Mouse (Mus musculus) small intestine, adult 2 months (tissue): ENCODE measurements around the gene Arid3c. TPM values are rescaled to one million over a fixed set of nuclear protein-coding genes. Genes with fewer than 3 reads are reported as not detected.
"Not testable (repeated sequence)": the region's sequence is repeated elsewhere in the genome, so short reads cannot be mapped to it uniquely, and the experiment has no call there.

ENCODE experiments used
- H3K27ac ChIP-seq: fragments of 200-500 bp; 2 replicates; pipeline ENCODE4 v1.5.1; 2012; ENCODE audit warnings: low read depth, low read length, control low read depth, inconsistent platforms; ENCODE audit not compliant: insufficient read depth
- H3K27me3 ChIP-seq: fragments of 200-500 bp; 2 replicates; pipeline ENCODE4 v1.6.1; 2012; ENCODE audit warnings: mild to moderate bottlenecking, moderate library complexity, low read length, inconsistent platforms; ENCODE audit not compliant: control insufficient read depth, insufficient read depth
- H3K36me3 ChIP-seq: fragments of 200-500 bp; 2 replicates; pipeline ENCODE4 v1.6.1; 2012; ENCODE audit warnings: mild to moderate bottlenecking, low read length, control low read depth, inconsistent platforms; ENCODE audit not compliant: control insufficient read depth, insufficient read depth
- H3K4me1 ChIP-seq: fragments of 200-500 bp; 2 replicates; pipeline ENCODE4 v1.6.1; 2012; ENCODE audit warnings: low read length, inconsistent platforms, mixed read lengths; ENCODE audit not compliant: control insufficient read depth, insufficient read depth, insufficient read length
- H3K4me3 ChIP-seq: fragments of 200-500 bp; 2 replicates; pipeline ENCODE4 v1.5.1; 2012; ENCODE audit warnings: low read depth, mild to moderate bottlenecking, control low read depth, inconsistent platforms, low read length, moderate library complexity
- CTCF ChIP-seq: fragments of 200-500 bp; IDR thresholded peaks from 2 replicates; pipeline ENCODE4 v1.5.1; 2012; ENCODE audit warnings: low read depth, mild to moderate bottlenecking, control low read depth, inconsistent platforms, low read length, moderate library complexity, mixed read lengths; ENCODE audit not compliant: insufficient replicate concordance, insufficient read length; ENCODE audit errors: extremely low read depth
- POLR2A ChIP-seq: fragments of 200-500 bp; IDR thresholded peaks from 2 replicates; pipeline ENCODE4 v1.6.1; 2012; ENCODE audit warnings: low read depth, mild to moderate bottlenecking, control low read depth, inconsistent platforms, low read length, moderate library complexity
- WGBS: fragments of 180-500 bp; shearing (Covaris S2); methylation state at CpG from one replicate; pipeline ENCODE4 v1.1.7; 2018; 5-methylcytosine and 5-hydroxymethylcytosine counted together
- polyA plus RNA-seq: library from polyadenylated mRNA; depleted of rRNA; stranded (reverse); fragments of >200 nt; gene quantifications from 2 replicates; pipeline ENCODE4 v1.2.3, GENCODE M21; 2012; rRNA removed

Arid3c gene
- 0.09 TPM in 1 of 2 replicates, not detected in the other for polyA plus RNA-seq

DNA sequence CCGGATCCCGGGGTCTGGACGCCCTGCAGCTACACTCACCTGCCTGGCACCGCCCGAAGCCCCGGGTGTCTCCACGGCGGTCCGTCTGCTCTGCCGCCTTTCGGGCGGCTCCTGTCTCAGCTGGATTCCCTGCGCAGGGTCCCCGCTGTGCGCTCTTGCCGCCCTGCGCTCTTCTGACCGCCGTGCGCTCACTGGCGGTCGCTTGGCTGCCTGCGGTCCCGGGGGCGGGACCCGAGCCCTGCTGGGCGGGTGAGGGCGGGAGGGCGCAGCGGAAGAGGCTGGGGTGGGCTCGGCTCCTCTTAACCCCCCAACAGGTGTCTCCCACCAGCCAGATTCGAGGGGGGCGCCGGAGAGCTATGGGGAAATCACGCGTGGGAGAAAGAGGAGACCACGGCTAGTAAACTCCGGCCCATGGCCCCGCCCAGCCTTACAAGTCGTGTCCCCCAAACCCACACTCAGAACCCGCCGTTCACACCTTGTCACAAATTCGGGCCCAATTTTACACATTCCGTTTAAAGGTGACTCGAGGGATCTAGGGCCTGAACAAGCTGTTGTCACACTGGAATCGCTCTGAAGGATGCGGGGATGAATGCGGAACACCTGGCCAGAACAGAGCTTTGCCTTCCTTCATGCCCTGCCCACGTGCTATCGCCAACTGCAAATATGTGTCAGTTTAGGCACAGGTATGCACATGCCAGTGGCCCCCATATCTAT lies at the start of gene Arid3c:
Gene Arid3c (minus strand): TSS at position 91 of the 714 bp plus-strand sequence.
- Histone ChIP-seq H3K4me3 (peak within 1 kb of the TSS; percentile 45), H3K4me1 (peaks cover 4% of the 10 kb centered on the region), H3K27ac (no peak within 1 kb of the TSS), H3K36me3 (no peaks in the 10 kb centered on the region), H3K27me3 (peaks cover 44% of the 10 kb centered on the region)
- no peak for TF ChIP-seq POLR2A
- no peak for TF ChIP-seq CTCF
- WGBS: 2% methylated on average over 50 of the region's 50 CpGs

DNA sequence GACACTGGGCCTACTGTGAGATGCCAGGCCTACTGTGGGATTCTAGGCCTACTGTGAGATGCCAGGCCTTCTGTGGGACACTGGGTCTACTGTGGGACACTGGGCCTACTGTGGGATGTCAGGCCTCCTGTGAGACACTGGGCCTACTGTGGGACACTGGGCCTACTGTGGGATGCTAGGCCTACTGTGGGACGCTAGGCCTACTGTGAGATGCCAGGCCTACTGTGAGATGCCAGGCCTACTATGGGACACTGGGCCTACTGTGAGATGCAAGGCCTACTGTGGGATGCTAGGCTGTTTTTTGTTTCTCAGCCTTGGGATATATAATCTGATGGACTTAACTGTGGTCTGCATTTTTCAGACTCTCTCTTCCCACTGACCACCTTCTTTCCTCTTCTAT lies 44.9 kb upstream of the Arid3c start:
- H3K4me1 ChIP-seq, H3K27me3 ChIP-seq, H3K36me3 ChIP-seq, H3K27ac ChIP-seq, H3K4me3 ChIP-seq: not testable (repeated sequence)
- 93% methylated on average over 1 of the region's 1 CpGs for WGBS

DNA sequence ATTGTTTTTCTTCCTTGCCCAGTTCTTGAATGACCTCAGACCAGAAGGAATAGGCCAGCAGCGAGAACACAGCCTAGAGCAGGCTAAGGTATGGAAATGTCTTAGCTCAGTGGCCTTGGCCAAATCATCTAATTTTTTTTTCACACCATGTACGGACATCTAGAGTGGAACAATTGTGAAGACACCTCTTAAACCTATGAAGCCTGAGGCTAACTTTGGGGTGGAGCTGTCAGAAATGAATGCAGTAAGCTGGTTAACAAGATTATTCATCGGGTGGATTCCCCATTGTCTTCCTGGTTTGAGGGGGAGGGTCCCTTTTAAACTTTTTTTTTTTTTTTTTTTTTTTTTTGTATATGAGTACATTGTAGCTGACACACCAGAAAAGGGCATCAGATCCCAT lies 43.6 kb upstream of the Arid3c start:
- 73% methylated on average over 3 of the region's 3 CpGs for WGBS
- H3K36me3 ChIP-seq, H3K27ac ChIP-seq, H3K4me3 ChIP-seq, H3K4me1 ChIP-seq, H3K27me3 ChIP-seq: not testable (repeated sequence)

DNA sequence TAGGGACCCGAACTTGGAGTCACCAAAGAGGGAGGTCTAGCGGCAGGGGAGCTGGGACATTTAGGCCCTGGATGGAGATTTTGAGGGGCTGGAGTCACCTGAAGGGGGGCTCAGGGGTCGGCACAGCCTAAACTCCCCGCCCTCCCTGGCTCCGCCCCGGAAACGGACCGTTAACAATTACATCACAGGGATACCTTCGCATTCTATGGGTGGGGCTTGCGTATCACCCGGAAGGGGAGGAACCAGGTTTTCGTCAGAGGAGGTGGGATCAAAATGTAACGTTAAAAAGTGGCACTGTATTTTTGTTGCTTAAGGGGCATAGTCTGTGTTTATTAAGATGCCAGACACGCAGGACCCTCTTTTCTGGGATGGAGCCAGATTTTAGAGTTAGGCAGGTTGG lies 43.1 kb upstream of the Arid3c start, which contains the start of gene Ccl27a:
Gene Ccl27a (minus strand): TSS at position 246 of the 400 bp plus-strand sequence.
- H3K27me3 ChIP-seq, H3K36me3 ChIP-seq, H3K4me1 ChIP-seq: not testable (repeated sequence)
- H3K27ac ChIP-seq: peak within 1 kb of the TSS; percentile 80
- WGBS: 2% methylated on average over 12 of the region's 14 CpGs
- peak within 1 kb of the TSS; percentile 71 for H3K4me3 ChIP-seq

DNA sequence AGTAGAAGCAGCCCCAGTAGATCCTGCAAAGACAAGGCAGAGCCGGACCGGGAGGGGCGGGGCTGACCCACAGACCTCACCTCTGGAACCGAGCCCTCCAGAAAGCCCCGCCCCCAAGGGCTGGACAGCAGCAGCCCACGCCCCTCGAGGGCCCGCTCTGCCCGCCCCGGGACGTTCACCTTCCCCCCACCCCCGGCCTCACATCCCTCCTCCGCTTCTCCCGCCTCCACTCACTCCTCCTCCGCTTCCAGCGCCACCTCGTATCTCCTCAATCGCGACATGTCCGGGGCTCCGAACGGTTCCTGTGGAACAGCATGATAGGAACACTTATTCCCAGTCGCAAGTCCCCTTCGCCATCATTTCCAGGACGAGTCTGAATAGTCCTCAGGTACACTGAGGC lies 42.6 kb upstream of the Arid3c start:
- H3K27me3 ChIP-seq: not testable (repeated sequence)
- H3K27ac ChIP-seq: peak overlapping the region; percentile 80
- WGBS: under 1% methylated on average over 22 of the region's 25 CpGs

DNA sequence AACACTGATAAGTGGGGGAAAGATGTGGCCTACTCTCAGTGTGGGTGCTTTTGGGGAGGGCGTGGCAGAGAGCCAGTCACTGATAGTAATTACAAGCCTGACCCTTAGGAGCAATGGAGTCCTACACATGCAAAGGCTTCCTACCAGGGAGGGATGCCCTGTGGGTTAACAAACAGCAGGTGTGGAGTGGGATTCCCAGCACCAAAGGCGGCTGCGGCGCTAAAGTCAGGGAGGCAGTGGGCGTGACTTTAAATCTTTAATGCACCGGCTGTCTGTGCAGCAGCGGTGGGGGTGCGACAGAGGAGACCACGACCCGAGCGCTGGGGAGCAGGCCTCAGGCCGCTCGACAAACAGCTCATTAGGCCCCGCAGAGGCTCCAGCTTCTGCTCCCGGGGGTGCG lies 42.0 kb upstream of the Arid3c start:
- H3K4me1 ChIP-seq: not testable (repeated sequence)
- WGBS: 8% methylated on average over 8 of the region's 16 CpGs

More for the DNA sequence above, 42.6 kb upstream of the Arid3c start:
- not testable (repeated sequence) for H3K36me3 ChIP-seq, H3K4me1 ChIP-seq
- peak overlapping the region; percentile 71 for H3K4me3 ChIP-seq

DNA sequence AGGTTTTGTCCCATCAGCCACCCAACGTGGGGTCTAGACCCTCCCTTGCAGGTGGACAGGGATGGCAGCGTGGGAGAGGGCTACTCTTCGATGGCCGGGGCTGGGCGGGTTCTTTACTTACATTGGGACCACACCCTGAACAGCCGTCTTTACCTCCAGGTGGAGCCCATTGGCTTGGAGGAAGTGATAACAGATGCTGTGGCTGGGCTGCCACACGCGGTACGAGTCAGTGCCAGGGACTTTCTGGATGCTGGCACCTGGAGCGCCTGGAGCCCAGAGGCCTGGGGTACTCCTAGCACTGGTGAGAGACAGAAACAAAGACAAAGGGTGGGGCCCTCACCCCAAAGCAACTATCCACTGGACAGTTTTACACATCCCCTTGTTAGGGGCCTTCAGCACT lies 36.4 kb upstream of the Arid3c start:
- H3K27ac ChIP-seq, H3K27me3 ChIP-seq, H3K4me3 ChIP-seq, H3K4me1 ChIP-seq, H3K36me3 ChIP-seq: not testable (repeated sequence)
- WGBS: 36% methylated on average over 10 of the region's 10 CpGs

More for the DNA sequence above, 42.0 kb upstream of the Arid3c start:
- not testable (repeated sequence) for H3K36me3 ChIP-seq, H3K27me3 ChIP-seq, H3K27ac ChIP-seq
- H3K4me3 ChIP-seq: peak overlapping the region; percentile 44

DNA sequence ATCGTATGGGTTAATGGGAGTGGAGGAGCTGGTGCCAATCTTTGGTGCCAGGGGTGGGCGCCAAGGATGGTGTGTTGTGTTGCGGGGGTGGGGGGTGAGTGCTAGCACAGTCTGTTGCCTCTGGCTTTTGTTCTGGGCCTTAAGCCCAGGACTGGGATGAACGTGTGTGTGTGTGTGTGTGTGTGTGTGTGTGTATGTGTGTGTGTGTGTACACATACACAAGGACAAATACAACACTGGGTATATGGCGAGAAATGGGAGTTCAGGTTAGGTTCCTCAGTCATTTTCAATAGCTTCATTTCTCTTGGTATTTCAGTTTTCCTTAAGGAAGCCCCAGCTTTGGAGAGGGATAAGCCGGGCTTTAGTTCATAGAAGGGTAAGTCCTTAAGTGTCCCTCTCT lies 32.2 kb upstream of the Arid3c start:
- not testable (repeated sequence) for H3K36me3 ChIP-seq, H3K4me1 ChIP-seq, H3K4me3 ChIP-seq, H3K27me3 ChIP-seq, H3K27ac ChIP-seq
- WGBS: 76% methylated on average over 5 of the region's 6 CpGs

DNA sequence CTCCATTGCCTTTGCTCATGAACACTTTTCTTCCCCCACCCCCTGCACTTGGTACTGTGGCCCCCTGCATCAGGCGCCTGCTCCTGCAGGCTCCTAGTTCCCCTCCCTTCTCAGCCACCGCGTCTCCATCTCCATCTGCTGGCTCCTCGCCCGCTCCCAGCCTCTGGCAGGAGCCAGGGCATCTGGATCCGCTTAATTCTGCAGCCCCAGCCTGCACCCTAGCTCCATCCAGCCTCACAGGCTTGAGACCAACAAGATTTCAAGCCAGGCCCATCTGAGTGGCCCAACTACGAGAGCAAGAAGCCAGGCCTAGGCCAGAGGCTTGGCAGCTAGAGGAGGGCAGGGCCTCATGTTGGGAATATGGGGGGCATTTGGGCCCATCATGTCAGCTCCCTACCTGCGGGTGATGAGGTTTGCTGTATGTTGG lies 31.8 kb upstream of the Arid3c start:
- H3K4me1 ChIP-seq, H3K36me3 ChIP-seq, H3K27me3 ChIP-seq, H3K27ac ChIP-seq, H3K4me3 ChIP-seq: not testable (repeated sequence)
- WGBS: 68% methylated on average over 8 of the region's 8 CpGs
